Mouse (Mus musculus): ENCODE measurements at regions not wholly inside any gene's neighbourhood (a gene's known extent, or its start where the extent isn't known, plus 50 kb on each side); places are given as distances from the start of the nearest gene placed in this dataset.

DNA sequence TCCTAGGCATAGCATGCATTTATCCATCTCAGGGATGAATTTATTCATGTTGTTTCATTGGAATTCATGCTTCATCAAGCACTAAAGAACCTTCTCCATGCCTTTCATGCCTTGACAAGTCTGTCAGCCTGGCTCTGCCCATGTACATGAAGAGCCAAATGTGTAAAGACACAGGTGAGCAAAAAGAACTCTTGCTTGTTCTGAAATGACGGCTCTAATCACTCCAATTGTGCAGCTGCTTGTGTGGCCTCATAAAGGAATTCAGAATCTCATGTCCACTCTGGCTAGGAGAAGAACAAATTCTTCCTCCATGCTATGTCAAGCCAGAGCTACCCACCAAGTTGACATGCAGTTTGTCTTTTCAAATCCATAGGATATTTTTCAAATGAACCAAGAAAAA is 319.2 kb upstream of the Lmcd1 start:
- no peaks in the 10 kb centered on the region for H3K79me3 ChIP-seq (ENCODE audit: low read depth)
- H3K36me3 ChIP-seq (ENCODE audit: control insufficient read depth, insufficient read depth): no peaks in the 10 kb centered on the region
- H3K4me3 ChIP-seq (ENCODE audit: insufficient read depth, poor library complexity, severe bottlenecking): no peak overlapping the region
- no peak overlapping the region for H3ac ChIP-seq (ENCODE audit: control insufficient read depth, insufficient read length, low read depth)
- no peaks in the 10 kb centered on the region for H3K27me3 ChIP-seq (ENCODE audit: control insufficient read depth, insufficient read depth, insufficient read length)
- H3K79me2 ChIP-seq (ENCODE audit: control insufficient read depth, insufficient read depth): no peaks in the 10 kb centered on the region
- no peak for TF ChIP-seq USF1 (IDR thresholded peaks at IDR 0.05; ENCODE audit: low read depth)

GRCm38 (mm10) chr6:111965766-111966165 is 307.8 kb upstream of the Lmcd1 start:
- H3K4me3 ChIP-seq (ENCODE audit: insufficient read depth, poor library complexity, severe bottlenecking): no peak overlapping the region
- H3K79me2 ChIP-seq (ENCODE audit: control insufficient read depth, insufficient read depth): no peaks in the 10 kb centered on the region
- TF ChIP-seq MYOG (IDR thresholded peaks at IDR 0.05; ENCODE audit: control insufficient read depth, extremely low read depth, insufficient read length) (no peak), USF1 (IDR thresholded peaks at IDR 0.05; ENCODE audit: low read depth) (no peak), MAX (IDR thresholded peaks at IDR 0.05) (no peak), FOSL1 (IDR thresholded peaks at IDR 0.05; ENCODE audit: insufficient read depth, low read length, poor library complexity, severe bottlenecking) (no peak), CTCF (IDR thresholded peaks at IDR 0.05; ENCODE audit: control insufficient read depth, insufficient read depth, insufficient read length) (no peak), CEBPB (IDR thresholded peaks at IDR 0.05; ENCODE audit: low read depth) (no peak), MYOD1 (IDR thresholded peaks at IDR 0.05; ENCODE audit: control insufficient read depth, insufficient read length, low read depth) (no peak)
- no peak overlapping the region for H3ac ChIP-seq (ENCODE audit: control insufficient read depth, insufficient read length, low read depth)
- H3K36me3 ChIP-seq (ENCODE audit: control insufficient read depth, insufficient read depth): no peaks in the 10 kb centered on the region
- H3K27me3 ChIP-seq (ENCODE audit: control insufficient read depth, insufficient read depth, insufficient read length): no peaks in the 10 kb centered on the region
- H3K79me3 ChIP-seq (ENCODE audit: low read depth): no peaks in the 10 kb centered on the region

- Histone ChIP-seq H3K36me3 (ENCODE audit: control insufficient read depth, insufficient read depth) (no peaks in the 10 kb centered on the region), H3ac (ENCODE audit: control insufficient read depth, insufficient read length, low read depth) (no peak overlapping the region), H3K79me3 (ENCODE audit: low read depth) (no peaks in the 10 kb centered on the region), H3K79me2 (ENCODE audit: control insufficient read depth, insufficient read depth) (no peaks in the 10 kb centered on the region), H3K4me3 (ENCODE audit: insufficient read depth, poor library complexity, severe bottlenecking) (no peak overlapping the region), H3K27me3 (ENCODE audit: control insufficient read depth, insufficient read depth, insufficient read length) (no peaks in the 10 kb centered on the region)
- no peak for TF ChIP-seq MYOG (IDR thresholded peaks at IDR 0.05; ENCODE audit: control insufficient read depth, extremely low read depth, insufficient read length)
- TF ChIP-seq USF1 (IDR thresholded peaks at IDR 0.05; ENCODE audit: low read depth): no peak
- no peak for TF ChIP-seq CEBPB (IDR thresholded peaks at IDR 0.05; ENCODE audit: low read depth)
- TF ChIP-seq CTCF (IDR thresholded peaks at IDR 0.05; ENCODE audit: control insufficient read depth, insufficient read depth, insufficient read length): no peak
- no peak for TF ChIP-seq MYOD1 (IDR thresholded peaks at IDR 0.05; ENCODE audit: control insufficient read depth, insufficient read length, low read depth)
- no peak for TF ChIP-seq FOSL1 (IDR thresholded peaks at IDR 0.05; ENCODE audit: insufficient read depth, low read length, poor library complexity, severe bottlenecking)
- no peak for TF ChIP-seq MAX (IDR thresholded peaks at IDR 0.05)
Measured at GRCm38 (mm10) chr6:111985452-111985851, 288.1 kb upstream of the Lmcd1 start.

GRCm38 (mm10) chr6:111995823-111996222 is 277.7 kb upstream of the Lmcd1 start:
- Histone ChIP-seq H3K79me2 (ENCODE audit: control insufficient read depth, insufficient read depth) (no peaks in the 10 kb centered on the region), H3K79me3 (ENCODE audit: low read depth) (no peaks in the 10 kb centered on the region), H3K36me3 (ENCODE audit: control insufficient read depth, insufficient read depth) (no peaks in the 10 kb centered on the region), H3K27me3 (ENCODE audit: control insufficient read depth, insufficient read depth, insufficient read length) (no peaks in the 10 kb centered on the region), H3ac (ENCODE audit: control insufficient read depth, insufficient read length, low read depth) (no peak overlapping the region), H3K4me3 (ENCODE audit: insufficient read depth, poor library complexity, severe bottlenecking) (no peak overlapping the region)
- TF ChIP-seq MYOG (IDR thresholded peaks at IDR 0.05; ENCODE audit: control insufficient read depth, extremely low read depth, insufficient read length) (no peak), CEBPB (IDR thresholded peaks at IDR 0.05; ENCODE audit: low read depth) (no peak), CTCF (IDR thresholded peaks at IDR 0.05; ENCODE audit: control insufficient read depth, insufficient read depth, insufficient read length) (no peak), MYOD1 (IDR thresholded peaks at IDR 0.05; ENCODE audit: control insufficient read depth, insufficient read length, low read depth) (no peak), FOSL1 (IDR thresholded peaks at IDR 0.05; ENCODE audit: insufficient read depth, low read length, poor library complexity, severe bottlenecking) (no peak), MAX (IDR thresholded peaks at IDR 0.05) (no peak), USF1 (IDR thresholded peaks at IDR 0.05; ENCODE audit: low read depth) (no peak)

GRCm38 (mm10) chr6:112003784-112004471 is 269.6 kb upstream of the Lmcd1 start:
- H3ac ChIP-seq (ENCODE audit: control insufficient read depth, insufficient read length, low read depth): no peak overlapping the region
- no peaks in the 10 kb centered on the region for H3K79me2 ChIP-seq (ENCODE audit: control insufficient read depth, insufficient read depth)
- H3K79me3 ChIP-seq (ENCODE audit: low read depth): no peaks in the 10 kb centered on the region
- H3K36me3 ChIP-seq (ENCODE audit: control insufficient read depth, insufficient read depth): no peaks in the 10 kb centered on the region
- no peak overlapping the region for H3K4me3 ChIP-seq (ENCODE audit: insufficient read depth, poor library complexity, severe bottlenecking)
- H3K27me3 ChIP-seq (ENCODE audit: control insufficient read depth, insufficient read depth, insufficient read length): no peaks in the 10 kb centered on the region
- TF ChIP-seq MYOD1 (IDR thresholded peaks at IDR 0.05; ENCODE audit: control insufficient read depth, insufficient read length, low read depth) (no peak), MAX (IDR thresholded peaks at IDR 0.05) (no peak), MYOG (IDR thresholded peaks at IDR 0.05; ENCODE audit: control insufficient read depth, extremely low read depth, insufficient read length) (no peak), CTCF (IDR thresholded peaks at IDR 0.05; ENCODE audit: control insufficient read depth, insufficient read depth, insufficient read length) (no peak), USF1 (IDR thresholded peaks at IDR 0.05; ENCODE audit: low read depth) (no peak), CEBPB (IDR thresholded peaks at IDR 0.05; ENCODE audit: low read depth) (no peak), FOSL1 (IDR thresholded peaks at IDR 0.05; ENCODE audit: insufficient read depth, low read length, poor library complexity, severe bottlenecking) (no peak)

Measured in C2C12 (cell line).